Mouse (Mus musculus): ENCODE results near the gene Catsperg2. TPM values are rescaled to one million over a fixed set of nuclear protein-coding genes. Genes with fewer than 3 reads are reported as not detected.
"Not testable (repeated sequence)": the region's sequence is repeated elsewhere in the genome, so short reads cannot be mapped to it uniquely, and the experiment has no call there.

Catsperg2 gene
- total RNA-seq (2017), result not detected in 2 replicates

GRCm38 (mm10) chr7:29726860-29727259 is at the start of gene Catsperg2:
Gene Catsperg2, minus strand, starts transcription at chr7:29727032.
- ATAC-seq (replicated peaks in 1 of 2; ENCODE audit: insufficient read depth in 1 of 2, low FRiP score in 2 of 2, low TSS enrichment in 1 of 2, low read depth in 1 of 2, poor library complexity in 2 of 2, severe bottlenecking in 2 of 2), result not testable (repeated sequence)

GRCm38 (mm10) chr7:29776568-29776967 is 49.7 kb upstream of the Catsperg2 start:
- no peak for ATAC-seq (replicated peaks in 1 of 2; ENCODE audit: insufficient read depth in 1 of 2, low FRiP score in 2 of 2, low TSS enrichment in 1 of 2, low read depth in 1 of 2, poor library complexity in 2 of 2, severe bottlenecking in 2 of 2)

DNA sequence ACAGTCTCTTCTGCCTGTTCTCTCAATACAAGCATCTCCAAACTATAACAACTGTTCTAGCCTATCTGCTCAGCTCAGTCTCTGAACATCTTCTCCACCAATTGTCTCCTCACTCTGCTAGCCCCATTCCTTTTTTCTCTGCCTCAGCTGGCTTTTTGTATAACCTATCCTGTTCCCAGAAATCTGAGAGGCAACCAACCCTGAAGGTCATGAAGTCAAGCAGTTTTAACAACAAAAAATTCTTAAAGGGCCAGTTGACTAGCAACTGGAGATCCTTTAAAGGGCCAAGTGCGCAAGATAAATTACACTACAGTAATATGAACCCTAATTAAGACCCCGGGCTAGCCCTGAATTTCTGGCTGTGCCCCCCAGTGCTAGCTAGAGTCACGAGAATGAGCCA is 47.5 kb upstream of the Catsperg2 start:
- ATAC-seq (replicated peaks in 1 of 2; ENCODE audit: insufficient read depth in 1 of 2, low FRiP score in 2 of 2, low TSS enrichment in 1 of 2, low read depth in 1 of 2, poor library complexity in 2 of 2, severe bottlenecking in 2 of 2), result no peak

- ATAC-seq (replicated peaks in 1 of 2; ENCODE audit: insufficient read depth in 1 of 2, low FRiP score in 2 of 2, low TSS enrichment in 1 of 2, low read depth in 1 of 2, poor library complexity in 2 of 2, severe bottlenecking in 2 of 2), result no peak
Observed at GRCm38 (mm10) chr7:29773503-29773902, 46.7 kb upstream of the Catsperg2 start.

GRCm38 (mm10) chr7:29768980-29769379 is 42.1 kb upstream of the Catsperg2 start:
- ATAC-seq (replicated peaks in 1 of 2; ENCODE audit: insufficient read depth in 1 of 2, low FRiP score in 2 of 2, low TSS enrichment in 1 of 2, low read depth in 1 of 2, poor library complexity in 2 of 2, severe bottlenecking in 2 of 2), result no peak

GRCm38 (mm10) chr7:29768090-29768900 is 41.5 kb upstream of the Catsperg2 start, which contains the start of gene Zfp84:
Gene Zfp84, plus strand, starts transcription at chr7:29768552.
- ATAC-seq (replicated peaks in 1 of 2; ENCODE audit: insufficient read depth in 1 of 2, low FRiP score in 2 of 2, low TSS enrichment in 1 of 2, low read depth in 1 of 2, poor library complexity in 2 of 2, severe bottlenecking in 2 of 2), result peak; percentile 96

DNA sequence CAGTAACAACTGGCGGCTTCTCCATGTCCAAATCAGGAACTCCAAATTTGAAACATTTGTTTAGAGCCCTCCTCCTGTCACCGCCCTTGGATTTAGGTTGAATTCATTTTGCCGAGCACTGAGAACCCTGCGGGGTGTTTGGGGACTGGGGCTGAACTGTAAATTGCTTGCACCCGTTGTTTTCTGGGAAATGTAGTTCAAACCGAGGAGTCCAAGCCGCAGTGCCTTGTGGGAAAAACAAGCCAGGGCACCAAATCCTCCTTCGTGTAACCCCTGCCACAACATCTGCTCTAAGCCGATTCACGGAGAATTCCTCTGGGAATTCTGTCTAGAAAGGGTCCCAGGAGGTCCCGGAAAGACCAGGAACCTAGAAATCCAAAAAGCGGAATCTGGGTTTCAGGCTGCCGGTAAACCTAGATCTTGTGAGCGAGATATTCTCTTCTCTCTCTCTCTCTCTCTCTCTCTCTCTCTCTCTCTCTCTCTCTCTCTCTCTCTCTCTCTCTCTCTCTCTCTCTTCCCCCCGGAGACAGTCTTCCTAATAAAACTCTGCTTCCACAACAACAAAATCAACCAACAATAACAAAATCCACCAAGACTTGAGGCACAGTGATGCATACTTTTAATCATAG is 40.3 kb upstream of the Catsperg2 start:
- peak; percentile 61 to 65 for ATAC-seq (replicated peaks in 1 of 2; ENCODE audit: insufficient read depth in 1 of 2, low FRiP score in 2 of 2, low TSS enrichment in 1 of 2, low read depth in 1 of 2, poor library complexity in 2 of 2, severe bottlenecking in 2 of 2)

GRCm38 (mm10) chr7:29764702-29765101 is 37.9 kb upstream of the Catsperg2 start:
- ATAC-seq (replicated peaks in 1 of 2; ENCODE audit: insufficient read depth in 1 of 2, low FRiP score in 2 of 2, low TSS enrichment in 1 of 2, low read depth in 1 of 2, poor library complexity in 2 of 2, severe bottlenecking in 2 of 2), result no peak

GRCm38 (mm10) chr7:29760476-29760875 is 33.6 kb upstream of the Catsperg2 start:
- ATAC-seq (replicated peaks in 1 of 2; ENCODE audit: insufficient read depth in 1 of 2, low FRiP score in 2 of 2, low TSS enrichment in 1 of 2, low read depth in 1 of 2, poor library complexity in 2 of 2, severe bottlenecking in 2 of 2), result no peak

DNA sequence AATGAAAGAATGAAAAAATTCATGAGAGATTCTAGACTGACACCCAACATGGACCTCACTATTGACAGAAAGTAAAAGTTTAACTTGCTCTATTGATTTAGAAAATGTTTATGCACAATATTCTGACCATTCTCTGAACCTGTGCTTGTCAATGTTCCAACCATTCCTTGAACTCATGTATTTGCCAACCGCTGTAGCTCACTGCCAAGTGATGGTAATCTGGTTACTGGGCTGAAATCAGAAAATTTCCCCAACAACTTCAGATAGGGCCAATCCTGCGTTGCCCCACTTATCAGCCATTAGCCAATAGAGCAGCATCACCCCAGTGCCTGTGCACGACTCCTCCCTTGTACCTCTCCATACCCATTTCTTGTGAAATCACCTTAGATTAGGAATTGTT is 15.4 kb upstream of the Catsperg2 start:
- no peak for ATAC-seq (replicated peaks in 1 of 2; ENCODE audit: insufficient read depth in 1 of 2, low FRiP score in 2 of 2, low TSS enrichment in 1 of 2, low read depth in 1 of 2, poor library complexity in 2 of 2, severe bottlenecking in 2 of 2)

- ATAC-seq (replicated peaks in 1 of 2; ENCODE audit: insufficient read depth in 1 of 2, low FRiP score in 2 of 2, low TSS enrichment in 1 of 2, low read depth in 1 of 2, poor library complexity in 2 of 2, severe bottlenecking in 2 of 2), result no peak
Observed at GRCm38 (mm10) chr7:29728055-29728454, 1.2 kb upstream of the Catsperg2 start.

DNA sequence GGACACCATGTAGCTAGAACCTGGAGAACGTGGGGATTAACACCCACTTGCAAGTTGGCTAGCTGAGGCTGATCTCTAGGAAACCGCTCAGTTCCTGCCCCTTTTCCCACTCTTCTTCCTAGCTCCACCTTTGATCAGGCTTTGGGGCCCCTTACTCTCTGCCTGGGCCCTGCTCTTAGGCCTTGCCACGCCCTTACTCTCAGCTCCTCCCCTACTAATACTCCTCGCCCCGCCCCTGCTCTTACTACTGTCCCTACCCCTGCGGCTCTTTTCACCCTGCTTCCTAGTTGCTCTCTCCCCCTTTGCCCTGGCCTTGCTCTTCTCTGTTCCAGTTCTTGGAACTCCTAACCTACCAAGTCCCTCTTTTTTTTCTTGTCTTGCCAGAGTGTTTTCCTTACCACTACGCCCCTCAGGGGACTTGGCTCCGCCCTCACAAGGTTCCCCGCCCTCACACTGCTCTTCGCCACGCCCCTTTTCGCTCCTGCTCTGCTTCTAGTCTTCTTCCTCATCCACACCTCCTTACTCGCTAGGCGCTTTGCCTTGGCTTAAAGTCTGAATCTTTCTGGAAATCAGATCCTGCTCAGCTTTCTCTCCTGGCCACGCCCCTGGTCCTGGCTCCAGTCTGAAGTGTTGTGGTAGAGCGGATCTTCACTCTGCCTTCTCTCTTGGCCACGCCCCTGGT is 1.2 kb downstream of the Catsperg2 start:
- peak in 1 of 2 experiments; percentile 42; a peak in 1 of 4 replicates for ATAC-seq (replicated peaks in 1 of 2; ENCODE audit: insufficient read depth in 1 of 2, low FRiP score in 2 of 2, low TSS enrichment in 1 of 2, low read depth in 1 of 2, poor library complexity in 2 of 2, severe bottlenecking in 2 of 2)

DNA sequence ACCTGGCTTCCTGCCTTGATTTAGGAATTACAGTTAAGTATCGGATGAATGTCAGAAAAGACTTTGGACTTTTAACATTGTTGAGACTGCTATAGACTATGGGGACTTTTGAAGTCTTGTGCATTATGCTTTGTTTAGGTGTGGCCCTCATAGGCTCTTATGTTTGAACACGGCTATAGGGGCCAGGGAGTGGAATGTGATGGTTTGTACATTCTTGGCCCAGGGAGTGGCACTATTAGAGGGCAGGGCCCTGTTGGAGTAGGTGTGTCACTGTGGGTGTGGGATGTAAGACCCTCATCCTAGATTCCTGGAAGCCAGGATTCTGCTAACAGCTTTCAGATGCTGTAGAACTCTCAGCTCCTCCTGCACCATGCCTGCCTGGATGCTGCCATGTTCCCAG is 17.9 kb downstream of the Catsperg2 start:
- ATAC-seq (replicated peaks in 1 of 2; ENCODE audit: insufficient read depth in 1 of 2, low FRiP score in 2 of 2, low TSS enrichment in 1 of 2, low read depth in 1 of 2, poor library complexity in 2 of 2, severe bottlenecking in 2 of 2), result not testable (repeated sequence)

GRCm38 (mm10) chr7:29695231-29695630 is 31.6 kb downstream of the Catsperg2 start:
- ATAC-seq (replicated peaks in 1 of 2; ENCODE audit: insufficient read depth in 1 of 2, low FRiP score in 2 of 2, low TSS enrichment in 1 of 2, low read depth in 1 of 2, poor library complexity in 2 of 2, severe bottlenecking in 2 of 2), result not testable (repeated sequence)

- ATAC-seq (replicated peaks in 1 of 2; ENCODE audit: insufficient read depth in 1 of 2, low FRiP score in 2 of 2, low TSS enrichment in 1 of 2, low read depth in 1 of 2, poor library complexity in 2 of 2, severe bottlenecking in 2 of 2), result no peak
Observed at GRCm38 (mm10) chr7:29681868-29682267, 45.0 kb downstream of the Catsperg2 start.

Measured in hematopoietic stem cell, adult 5-6 weeks (primary cell).